Mouse (Mus musculus) left cerebral cortex, adult 2 months (tissue): ENCODE measurements around the gene Gm6356. TPM values are rescaled to one million over a fixed set of nuclear protein-coding genes. Genes with fewer than 3 reads are reported as not detected.
"Not testable (repeated sequence)": the region's sequence is repeated elsewhere in the genome, so short reads cannot be mapped to it uniquely, and the experiment has no call there.

Source experiments
- DNase-seq, 2 experiments: peaks; one replicate each; pipeline ENCODE4 v3.0.0; 2021 to 2022; ENCODE audit warnings: low spot score in 2 of 2, mixed read lengths in 1 of 2; ENCODE audit errors: extremely low spot score in 1 of 2
- H3K27ac ChIP-seq: fragments of 200-600 bp; 2 replicates; pipeline ENCODE4 v1.8.1; 2022
- H3K4me3 ChIP-seq: fragments of 200-600 bp; 2 replicates; pipeline ENCODE4 v1.8.1; 2022
- intact Hi-C: fragments of 180-260 bp; cut with DNase I; formaldehyde crosslinking; loops from one replicate; pipeline ENCODE4 v1.15.1; 2025
- long read RNA-seq, 2 experiments: library from polyadenylated mRNA; stranded (forward); transcript quantifications; one replicate each; pipeline ENCODE4 v2.0.0; 2021; ENCODE audit warnings: borderline mapping rate in 2 of 2
- total RNA-seq, 2 experiments: library from RNA; stranded (reverse); gene quantifications; 2 replicates each; pipeline ENCODE4 v1.2.3; 2021

Gene Gm6356
- total RNA-seq = not detected
- long read RNA-seq, experiment 1 = 0 reads
- long read RNA-seq, experiment 2 = 0 reads

DNA sequence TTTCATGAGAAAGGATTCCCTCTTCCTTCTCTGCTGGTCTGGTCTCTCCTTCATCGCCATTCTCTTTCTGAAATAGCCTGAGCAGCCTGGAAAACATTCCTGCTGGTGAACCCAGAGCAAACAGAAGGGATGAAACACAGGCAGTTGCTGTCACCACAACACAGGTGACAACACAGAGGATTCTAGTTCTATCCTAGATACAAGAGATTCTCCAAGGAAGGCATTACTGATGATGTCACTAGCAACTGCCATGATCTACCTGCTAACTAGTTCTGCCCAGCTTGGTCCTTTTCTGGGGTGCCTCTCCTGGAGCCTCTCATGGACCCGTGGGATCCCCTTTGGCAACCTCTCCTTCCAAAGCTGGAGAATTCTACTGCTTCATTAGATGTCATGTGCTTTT lies at the start of gene Gm6356:
Gene Gm6356 (minus strand): TSS at position 101 of the 400 bp plus-strand sequence.
- DNase-seq, intact Hi-C loops, H3K27ac ChIP-seq, H3K4me3 ChIP-seq: not testable (repeated sequence)

Other genes starting within 250 kb of the Gm6356 start
- gene Gm3636, start 231.5 kb downstream of the Gm6356 start, total RNA-seq = 1 to 10 TPM; 1.9 to 2.0 TPM
- gene Gm8362, start 199.4 kb downstream of the Gm6356 start, total RNA-seq = not detected
- gene Gm3642, start 133.5 kb downstream of the Gm6356 start, total RNA-seq = not detected
- gene Gm3667, start 83.9 kb downstream of the Gm6356 start, total RNA-seq = 1 to 10 TPM; 1.4 TPM
- gene Gm10406, start 53.6 kb upstream of the Gm6356 start, total RNA-seq = under 1 TPM; 0.51 to 0.72 TPM
- not detected for gene Gm3685, start 71.2 kb upstream of the Gm6356 start, total RNA-seq
- gene Gm3696, start 126.8 kb upstream of the Gm6356 start, total RNA-seq = 1 to 10 TPM; 1.9 to 3.4 TPM
- gene Gm6676, start 151.6 kb upstream of the Gm6356 start, total RNA-seq = not detected
- 1 to 10 TPM; 1.4 to 1.6 TPM for gene Gm3512, start 200.7 kb upstream of the Gm6356 start, total RNA-seq
- gene Gm16434, start 220.7 kb upstream of the Gm6356 start, total RNA-seq = not detected